Mouse (Mus musculus) lung, postnatal 0 days (tissue): ENCODE data around the gene Gxylt1. TPM values are rescaled to one million over a fixed set of nuclear protein-coding genes. Genes with fewer than 3 reads are reported as not detected.
"Not testable (repeated sequence)": the region's sequence is repeated elsewhere in the genome, so short reads cannot be mapped to it uniquely, and the experiment has no call there.

Experiments used
- ATAC-seq: fragments of 200-750 bp; cut with Nextera tagmentation; 2 replicates; pipeline ENCODE4 v1.8.0; 2017; ENCODE audit warnings: moderate library complexity
- DNase-seq: peaks from one replicate; pipeline ENCODE4 v3.0.0-alpha.2; 2016; ENCODE audit warnings: low spot score
- H3K27ac ChIP-seq: fragments of 300-500 bp; sonication (generic); 2 replicates; pipeline ENCODE4 v1.5.1; 2014; ENCODE audit warnings: antibody characterized with exemption, mild to moderate bottlenecking, low read length, mixed read lengths
- H3K27me3 ChIP-seq: fragments of 300-500 bp; sonication (generic); replicated peaks from 2 replicates; pipeline ENCODE4 v1.6.1; 2014; ENCODE audit warnings: low read length, mixed read lengths; ENCODE audit not compliant: insufficient read depth
- H3K36me3 ChIP-seq: fragments of 300-500 bp; sonication (generic); 2 replicates; pipeline ENCODE4 v1.6.1; 2014; ENCODE audit warnings: low read length, mixed read lengths; ENCODE audit not compliant: insufficient read depth
- H3K4me1 ChIP-seq: fragments of 300-500 bp; sonication (generic); 2 replicates; pipeline ENCODE4 v1.6.1; 2014; ENCODE audit warnings: antibody characterized with exemption, low read depth, low read length, mixed read lengths; ENCODE audit not compliant: insufficient read depth
- H3K4me2 ChIP-seq: fragments of 300-500 bp; sonication (generic); replicated peaks from 2 replicates; pipeline ENCODE4 v1.6.1; 2014; ENCODE audit warnings: low read depth, mild to moderate bottlenecking, low read length, moderate library complexity, mixed read lengths
- H3K4me3 ChIP-seq: fragments of 300-500 bp; sonication (generic); 2 replicates; pipeline ENCODE4 v1.5.1; 2014; ENCODE audit warnings: low read depth, low read length
- H3K9ac ChIP-seq: fragments of 300-500 bp; sonication (generic); replicated peaks from 2 replicates; pipeline ENCODE4 v1.6.1; 2014; ENCODE audit warnings: low read depth, mild to moderate bottlenecking
- H3K9me3 ChIP-seq: fragments of 300-500 bp; sonication (generic); 2 replicates; pipeline ENCODE4 v1.6.1; 2016; ENCODE audit warnings: low read length, mixed read lengths
- CTCF ChIP-seq: IDR thresholded peaks from 2 replicates; pipeline ENCODE4 v1.5.1; 2016; ENCODE audit warnings: antibody characterized with exemption, mild to moderate bottlenecking
- EP300 ChIP-seq: IDR thresholded peaks from 2 replicates; pipeline ENCODE4 v1.6.1; 2016; ENCODE audit warnings: antibody characterized with exemption, mild to moderate bottlenecking, control low read depth
- WGBS: fragments of 180-500 bp; shearing (Covaris S2); extraction: QIAGEN DNeasy Blood & Tissue Kit; methylation state at CpG from one replicate; pipeline ENCODE4 v1.1.7; 2014; 5-methylcytosine and 5-hydroxymethylcytosine counted together
- polyA plus RNA-seq: library from polyadenylated mRNA; unstranded; fragments of >200 nt; fragmentation: Nextera tagmentation; extraction: Ambion mirVana; gene quantifications from 2 replicates; pipeline ENCODE4 v1.2.1, GENCODE M21; 2015

Gene Gxylt1
- 6.9 and 7.3 TPM in 2 replicates for polyA plus RNA-seq

- Histone ChIP-seq H3K4me1 (peaks cover 17% of the 10 kb centered on the region), H3K9me3 (no peaks in the 10 kb centered on the region), H3K9ac (peak within 1 kb of the TSS; percentile 71), H3K4me3 (peak within 1 kb of the TSS; percentile 79), H3K36me3 (no peaks in the 10 kb centered on the region), H3K27ac (peak within 1 kb of the TSS; percentile 85), H3K4me2 (peak within 1 kb of the TSS; percentile 81), H3K27me3 (no peaks in the 10 kb centered on the region)
- TF ChIP-seq CTCF (no peak), EP300 (no peak)
- ATAC-seq (peak; percentile 98), DNase-seq (peak; percentile 98)
- WGBS: 2% methylated on average over 71 of the region's 93 CpGs
Measured at GRCm38 (mm10) chr15:93274679-93275583, at the start of gene Gxylt1. Gxylt1 (minus strand) TSS chr15:93275179.

GRCm38 (mm10) chr15:93318781-93319180 is 43.8 kb upstream of the Gxylt1 start:
- H3K36me3 ChIP-seq: no peaks in the 10 kb centered on the region
- no peak overlapping the region for H3K27ac ChIP-seq
- TF ChIP-seq CTCF (no peak), EP300 (no peak)
- DNase-seq (no peak), ATAC-seq (no peak)
- no peak overlapping the region for H3K9ac ChIP-seq
- no peaks in the 10 kb centered on the region for H3K27me3 ChIP-seq
- no peaks in the 10 kb centered on the region for H3K4me1 ChIP-seq
- H3K4me2 ChIP-seq: no peak overlapping the region
- H3K9me3 ChIP-seq: no peaks in the 10 kb centered on the region
- no peak overlapping the region for H3K4me3 ChIP-seq
- WGBS: 81% methylated on average over 1 of the region's 1 CpGs

DNA sequence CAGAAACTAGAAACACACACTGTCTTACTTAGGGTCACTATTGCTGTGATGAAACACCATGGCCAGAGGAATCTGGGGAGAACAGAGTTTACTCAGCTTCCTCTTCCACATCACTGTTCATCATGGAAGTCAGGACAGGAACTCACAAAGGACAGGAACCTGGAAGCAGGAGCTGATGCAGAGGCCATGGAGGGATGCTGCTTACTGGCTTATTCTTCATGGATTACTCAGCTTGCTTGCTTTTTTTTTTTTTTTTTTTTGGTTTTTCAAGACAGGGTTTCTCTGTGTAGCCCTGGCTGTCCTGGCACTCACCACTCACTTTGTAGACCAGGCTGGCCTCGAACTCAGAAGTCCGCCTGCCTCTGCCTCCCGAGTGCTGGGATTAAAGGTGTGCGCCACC is 35.3 kb upstream of the Gxylt1 start:
- H3K4me1 ChIP-seq, H3K9ac ChIP-seq, H3K27ac ChIP-seq, H3K9me3 ChIP-seq, ATAC-seq, H3K27me3 ChIP-seq, H3K4me2 ChIP-seq, DNase-seq, H3K36me3 ChIP-seq, H3K4me3 ChIP-seq: not testable (repeated sequence)
- WGBS: 93% methylated on average over 4 of the region's 4 CpGs

GRCm38 (mm10) chr15:93298197-93298596 is 23.2 kb upstream of the Gxylt1 start:
- Histone ChIP-seq H3K4me3 (no peak overlapping the region), H3K9ac (no peak overlapping the region), H3K4me2 (no peak overlapping the region), H3K4me1 (no peaks in the 10 kb centered on the region), H3K27ac (no peak overlapping the region), H3K36me3 (no peaks in the 10 kb centered on the region), H3K9me3 (no peaks in the 10 kb centered on the region), H3K27me3 (no peaks in the 10 kb centered on the region)
- no peak for ATAC-seq
- DNase-seq: no peak
- no peak for TF ChIP-seq EP300
- TF ChIP-seq CTCF: no peak
- WGBS: 55% methylated on average over 2 of the region's 2 CpGs

DNA sequence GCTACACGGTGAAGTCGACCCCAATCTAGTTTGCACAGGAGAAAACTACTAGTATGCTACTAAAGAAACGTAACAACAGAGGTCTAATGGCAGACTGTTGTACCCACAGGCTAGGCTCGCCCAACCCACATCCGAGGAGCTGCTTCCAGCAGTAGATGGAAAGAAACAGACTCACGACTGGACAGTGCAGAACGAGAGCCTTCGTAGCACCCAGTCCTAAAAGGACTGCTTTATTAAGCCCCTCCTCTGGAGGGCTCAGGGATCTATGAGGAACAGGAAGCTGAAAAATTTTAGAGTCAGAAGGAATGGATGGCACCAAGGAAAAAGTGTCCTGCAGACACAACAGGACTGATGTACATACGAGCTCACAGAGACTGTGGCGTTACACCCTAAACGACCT is 19.5 kb upstream of the Gxylt1 start:
- H3K9ac ChIP-seq: no peak overlapping the region
- 46% methylated on average over 11 of the region's 11 CpGs for WGBS

DNA sequence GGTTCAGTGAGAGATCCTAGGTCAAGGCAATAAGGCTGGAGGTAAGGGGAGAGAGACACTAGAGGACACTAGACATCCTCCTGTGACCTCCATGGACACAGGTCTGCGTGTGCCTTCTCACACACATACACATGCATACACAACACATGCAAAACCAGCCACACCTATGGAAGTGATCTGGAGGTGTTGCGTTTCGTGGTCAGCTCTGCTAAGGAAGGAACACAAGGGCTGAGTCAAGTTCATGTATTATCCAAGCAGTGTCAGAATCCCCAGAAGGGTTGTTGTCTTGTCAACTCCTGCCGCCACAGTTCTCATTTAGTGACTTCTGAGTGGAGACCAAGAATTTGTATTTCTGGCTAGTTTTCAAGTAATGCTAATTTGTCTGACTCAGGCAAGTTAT is 13.3 kb upstream of the Gxylt1 start:
- Histone ChIP-seq H3K27me3 (no peaks in the 10 kb centered on the region), H3K36me3 (no peaks in the 10 kb centered on the region; the same call in 1 of the 2 replicates), H3K9me3 (no peaks in the 10 kb centered on the region), H3K4me1 (no peaks in the 10 kb centered on the region), H3K27ac (no peak overlapping the region), H3K9ac (no peak overlapping the region), H3K4me2 (no peak overlapping the region), H3K4me3 (no peak overlapping the region)
- DNase-seq (no peak), ATAC-seq (no peak)
- no peak for TF ChIP-seq EP300
- no peak for TF ChIP-seq CTCF
- WGBS: 91% methylated on average over 4 of the region's 4 CpGs

More for the DNA sequence above, 19.5 kb upstream of the Gxylt1 start:
- peak; percentile 17; the same call in 1 of the 2 replicates for ATAC-seq
- Histone ChIP-seq H3K27me3 (no peaks in the 10 kb centered on the region), H3K4me3 (no peak overlapping the region), H3K36me3 (no peaks in the 10 kb centered on the region), H3K4me1 (no peaks in the 10 kb centered on the region), H3K4me2 (no peak overlapping the region), H3K9me3 (no peaks in the 10 kb centered on the region), H3K27ac (no peak overlapping the region)
- TF ChIP-seq EP300 (no peak), CTCF (no peak)
- DNase-seq: no peak
